Mouse (Mus musculus): ENCODE results near the gene Pcnx2. TPM values are rescaled to one million over a fixed set of nuclear protein-coding genes. Genes with fewer than 3 reads are reported as not detected.

Pcnx2 gene
- polyA plus RNA-seq, 1 experiment: 54.4 TPM

- TF ChIP-seq CTCF (IDR thresholded peaks at IDR 0.05; ENCODE audit: extremely low read depth, insufficient read depth, low read length): no peak
- TF ChIP-seq POLR2A (IDR thresholded peaks at IDR 0.05; ENCODE audit: extremely low read depth, insufficient read depth, low read length): 0 out of 2 replicates have a peak, but pooled peaks have one; percentile 37
- peaks cover 2% of the 10 kb centered on the region for H3K4me1 ChIP-seq (ENCODE audit: control insufficient read depth, insufficient read depth, low read length)
- peak overlapping the region; percentile 66; the same call in 1 of the 2 replicates for H3K27ac ChIP-seq (ENCODE audit: insufficient read depth, low read length)
- no peak overlapping the region for H3K4me3 ChIP-seq (ENCODE audit: insufficient read depth, low read length)
Measured at GRCm38 (mm10) chr8:125808826-125809225, 89.3 kb downstream of the Pcnx2 start.

GRCm38 (mm10) chr8:125807905-125808310, 90.2 kb downstream of the Pcnx2 start:
- Histone ChIP-seq H3K4me1 (ENCODE audit: control insufficient read depth, insufficient read depth, low read length) (peaks cover 2% of the 10 kb centered on the region), H3K4me3 (ENCODE audit: insufficient read depth, low read length) (no peak overlapping the region), H3K27ac (ENCODE audit: insufficient read depth, low read length) (peak overlapping the region; percentile 66)
- TF ChIP-seq CTCF (IDR thresholded peaks at IDR 0.05; ENCODE audit: extremely low read depth, insufficient read depth, low read length): no peak
- TF ChIP-seq POLR2A (IDR thresholded peaks at IDR 0.05; ENCODE audit: extremely low read depth, insufficient read depth, low read length): no peak

- Histone ChIP-seq H3K27ac (ENCODE audit: insufficient read depth, low read length) (0 out of 2 replicates have a peak overlapping the region, but pooled peaks have one; percentile 0), H3K4me1 (ENCODE audit: control insufficient read depth, insufficient read depth, low read length) (peaks cover 2% of the 10 kb centered on the region), H3K4me3 (ENCODE audit: insufficient read depth, low read length) (no peak overlapping the region)
- TF ChIP-seq CTCF (IDR thresholded peaks at IDR 0.05; ENCODE audit: extremely low read depth, insufficient read depth, low read length) (no peak), POLR2A (IDR thresholded peaks at IDR 0.05; ENCODE audit: extremely low read depth, insufficient read depth, low read length) (no peak)
Measured at GRCm38 (mm10) chr8:125806459-125806858, 91.7 kb downstream of the Pcnx2 start.

GRCm38 (mm10) chr8:125796970-125797369, 101.1 kb downstream of the Pcnx2 start:
- H3K4me3 ChIP-seq (ENCODE audit: insufficient read depth, low read length): no peak overlapping the region
- H3K4me1 ChIP-seq (ENCODE audit: control insufficient read depth, insufficient read depth, low read length): no peaks in the 10 kb centered on the region
- TF ChIP-seq CTCF (IDR thresholded peaks at IDR 0.05; ENCODE audit: extremely low read depth, insufficient read depth, low read length) (no peak), POLR2A (IDR thresholded peaks at IDR 0.05; ENCODE audit: extremely low read depth, insufficient read depth, low read length) (no peak)
- H3K27ac ChIP-seq (ENCODE audit: insufficient read depth, low read length): no peak overlapping the region

- no peaks in the 10 kb centered on the region for H3K4me1 ChIP-seq (ENCODE audit: control insufficient read depth, insufficient read depth, low read length)
- H3K4me3 ChIP-seq (ENCODE audit: insufficient read depth, low read length): no peak overlapping the region
- no peak overlapping the region for H3K27ac ChIP-seq (ENCODE audit: insufficient read depth, low read length)
- TF ChIP-seq CTCF (IDR thresholded peaks at IDR 0.05; ENCODE audit: extremely low read depth, insufficient read depth, low read length): no peak
- no peak for TF ChIP-seq POLR2A (IDR thresholded peaks at IDR 0.05; ENCODE audit: extremely low read depth, insufficient read depth, low read length)
Measured at GRCm38 (mm10) chr8:125795341-125795740, 102.8 kb downstream of the Pcnx2 start.

- H3K27ac ChIP-seq (ENCODE audit: insufficient read depth, low read length): no peak overlapping the region
- H3K4me1 ChIP-seq (ENCODE audit: control insufficient read depth, insufficient read depth, low read length): no peaks in the 10 kb centered on the region
- no peak for TF ChIP-seq CTCF (IDR thresholded peaks at IDR 0.05; ENCODE audit: extremely low read depth, insufficient read depth, low read length)
- no peak for TF ChIP-seq POLR2A (IDR thresholded peaks at IDR 0.05; ENCODE audit: extremely low read depth, insufficient read depth, low read length)
- H3K4me3 ChIP-seq (ENCODE audit: insufficient read depth, low read length): no peak overlapping the region
Measured at GRCm38 (mm10) chr8:125792816-125793455, 105.2 kb downstream of the Pcnx2 start.

- TF ChIP-seq POLR2A (IDR thresholded peaks at IDR 0.05; ENCODE audit: extremely low read depth, insufficient read depth, low read length) (no peak), CTCF (IDR thresholded peaks at IDR 0.05; ENCODE audit: extremely low read depth, insufficient read depth, low read length) (no peak)
- Histone ChIP-seq H3K4me3 (ENCODE audit: insufficient read depth, low read length) (no peak overlapping the region), H3K27ac (ENCODE audit: insufficient read depth, low read length) (no peak overlapping the region), H3K4me1 (ENCODE audit: control insufficient read depth, insufficient read depth, low read length) (no peaks in the 10 kb centered on the region; the same call in 1 of the 2 replicates)
Measured at GRCm38 (mm10) chr8:125786886-125787285, 111.2 kb downstream of the Pcnx2 start.

GRCm38 (mm10) chr8:125782161-125782560, 116.0 kb downstream of the Pcnx2 start:
- no peak overlapping the region for H3K4me3 ChIP-seq (ENCODE audit: insufficient read depth, low read length)
- H3K27ac ChIP-seq (ENCODE audit: insufficient read depth, low read length): no peak overlapping the region
- H3K4me1 ChIP-seq (ENCODE audit: control insufficient read depth, insufficient read depth, low read length): no peaks in the 10 kb centered on the region
- no peak for TF ChIP-seq CTCF (IDR thresholded peaks at IDR 0.05; ENCODE audit: extremely low read depth, insufficient read depth, low read length)
- TF ChIP-seq POLR2A (IDR thresholded peaks at IDR 0.05; ENCODE audit: extremely low read depth, insufficient read depth, low read length): no peak

- Histone ChIP-seq H3K4me3 (ENCODE audit: insufficient read depth, low read length) (no peak overlapping the region), H3K4me1 (ENCODE audit: control insufficient read depth, insufficient read depth, low read length) (no peaks in the 10 kb centered on the region), H3K27ac (ENCODE audit: insufficient read depth, low read length) (no peak overlapping the region)
- TF ChIP-seq POLR2A (IDR thresholded peaks at IDR 0.05; ENCODE audit: extremely low read depth, insufficient read depth, low read length): no peak
- no peak for TF ChIP-seq CTCF (IDR thresholded peaks at IDR 0.05; ENCODE audit: extremely low read depth, insufficient read depth, low read length)
Measured at GRCm38 (mm10) chr8:125779656-125780055, 118.5 kb downstream of the Pcnx2 start.

- no peak overlapping the region for H3K27ac ChIP-seq (ENCODE audit: insufficient read depth, low read length)
- no peaks in the 10 kb centered on the region for H3K4me1 ChIP-seq (ENCODE audit: control insufficient read depth, insufficient read depth, low read length)
- H3K4me3 ChIP-seq (ENCODE audit: insufficient read depth, low read length): no peak overlapping the region
- TF ChIP-seq CTCF (IDR thresholded peaks at IDR 0.05; ENCODE audit: extremely low read depth, insufficient read depth, low read length): no peak
- no peak for TF ChIP-seq POLR2A (IDR thresholded peaks at IDR 0.05; ENCODE audit: extremely low read depth, insufficient read depth, low read length)
Measured at GRCm38 (mm10) chr8:125778919-125779318, 119.2 kb downstream of the Pcnx2 start.
